Mouse (Mus musculus): ENCODE measurements around the gene S1pr3. TPM values are rescaled to one million over a fixed set of nuclear protein-coding genes. Genes with fewer than 3 reads are reported as not detected.

The S1pr3 gene
- polyA plus RNA-seq, 1 experiment from 2014 or later, result 50.4 TPM

GRCm38 (mm10) chr13:51387908-51388307 lies 20.5 kb upstream of the S1pr3 start:
- no peaks in the 10 kb centered on the region for H3K36me3 ChIP-seq (replicated peaks)
- no peaks in the 10 kb centered on the region for H3K27me3 ChIP-seq (ENCODE audit: poor library complexity, severe bottlenecking)
- 0 out of 2 replicates have a peak, but pooled peaks cover 3% of the 10 kb centered on the region for H3K9me3 ChIP-seq
- H3K4me3 ChIP-seq, result no peak overlapping the region
- 74% methylated on average over 4 of the region's 4 CpGs for WGBS
- H3K27ac ChIP-seq, result no peak overlapping the region
- H3K4me1 ChIP-seq, result peaks cover 41% of the 10 kb centered on the region
- DNase-seq (ENCODE audit: extremely low spot score, low spot score), result no peak

GRCm38 (mm10) chr13:51390398-51390797 lies 18.0 kb upstream of the S1pr3 start:
- no peak overlapping the region for H3K4me3 ChIP-seq
- H3K27me3 ChIP-seq (ENCODE audit: poor library complexity, severe bottlenecking), result no peaks in the 10 kb centered on the region
- DNase-seq (ENCODE audit: extremely low spot score, low spot score), result no peak
- H3K36me3 ChIP-seq (replicated peaks), result peaks cover 4% of the 10 kb centered on the region; the same call in 1 of the 2 replicates
- peak overlapping the region; percentile 71 for H3K27ac ChIP-seq
- WGBS, result 73% methylated on average over 4 of the region's 4 CpGs
- H3K9me3 ChIP-seq, result peaks cover 8% of the 10 kb centered on the region
- H3K4me1 ChIP-seq, result peaks cover 41% of the 10 kb centered on the region

GRCm38 (mm10) chr13:51391359-51391916 lies 17.0 kb upstream of the S1pr3 start:
- H3K4me3 ChIP-seq, result no peak overlapping the region
- peaks cover 38% of the 10 kb centered on the region for H3K4me1 ChIP-seq
- no peaks in the 10 kb centered on the region for H3K27me3 ChIP-seq (ENCODE audit: poor library complexity, severe bottlenecking)
- no peak for DNase-seq (ENCODE audit: extremely low spot score, low spot score)
- H3K27ac ChIP-seq, result peak overlapping the region; percentile 59; the same call in 1 of the 2 replicates
- peaks cover 5% of the 10 kb centered on the region; the same call in 1 of the 2 replicates for H3K36me3 ChIP-seq (replicated peaks)
- H3K9me3 ChIP-seq, result peaks cover 11% of the 10 kb centered on the region
- 91% methylated on average over 6 of the region's 6 CpGs for WGBS

- Histone ChIP-seq H3K4me1 (peaks cover 38% of the 10 kb centered on the region), H3K27me3 (ENCODE audit: poor library complexity, severe bottlenecking) (no peaks in the 10 kb centered on the region), H3K9me3 (peaks cover 11% of the 10 kb centered on the region), H3K27ac (no peak overlapping the region), H3K4me3 (no peak overlapping the region), H3K36me3 (replicated peaks) (peaks cover 5% of the 10 kb centered on the region; the same call in 1 of the 2 replicates)
- WGBS, result no CpG with 5 or more reads among the region's 1 CpGs
- DNase-seq (ENCODE audit: extremely low spot score, low spot score), result no peak
Observed at GRCm38 (mm10) chr13:51392256-51392655, 16.2 kb upstream of the S1pr3 start.

- H3K27ac ChIP-seq, result no peak overlapping the region
- no peak for DNase-seq (ENCODE audit: extremely low spot score, low spot score)
- H3K4me1 ChIP-seq, result peaks cover 16% of the 10 kb centered on the region
- H3K9me3 ChIP-seq, result peaks cover 11% of the 10 kb centered on the region
- 84% methylated on average over 6 of the region's 6 CpGs for WGBS
- H3K36me3 ChIP-seq (replicated peaks), result peaks cover 5% of the 10 kb centered on the region; the same call in 1 of the 2 replicates
- H3K4me3 ChIP-seq, result no peak overlapping the region
- H3K27me3 ChIP-seq (ENCODE audit: poor library complexity, severe bottlenecking), result peaks cover 5% of the 10 kb centered on the region; the same call in 1 of the 2 replicates
Observed at GRCm38 (mm10) chr13:51397861-51398260, 10.6 kb upstream of the S1pr3 start.

- H3K36me3 ChIP-seq (replicated peaks), result peaks cover 5% of the 10 kb centered on the region; the same call in 1 of the 2 replicates
- DNase-seq (ENCODE audit: extremely low spot score, low spot score), result no peak
- H3K27me3 ChIP-seq (ENCODE audit: poor library complexity, severe bottlenecking), result peaks cover 5% of the 10 kb centered on the region; the same call in 1 of the 2 replicates
- 90% methylated on average over 3 of the region's 3 CpGs for WGBS
- no peak overlapping the region for H3K4me3 ChIP-seq
- peaks cover 16% of the 10 kb centered on the region for H3K4me1 ChIP-seq
- H3K27ac ChIP-seq, result no peak overlapping the region
- H3K9me3 ChIP-seq, result peaks cover 11% of the 10 kb centered on the region
Observed at GRCm38 (mm10) chr13:51399562-51399961, 8.9 kb upstream of the S1pr3 start.

GRCm38 (mm10) chr13:51400186-51400719 lies 8.2 kb upstream of the S1pr3 start:
- Histone ChIP-seq H3K4me1 (peaks cover 16% of the 10 kb centered on the region), H3K27me3 (ENCODE audit: poor library complexity, severe bottlenecking) (peaks cover 5% of the 10 kb centered on the region; the same call in 1 of the 2 replicates), H3K36me3 (replicated peaks) (peaks cover 3% of the 10 kb centered on the region; the same call in 1 of the 2 replicates), H3K27ac (peak overlapping the region; percentile 81), H3K4me3 (peak overlapping the region; percentile 50), H3K9me3 (peaks cover 4% of the 10 kb centered on the region)
- 39% methylated on average over 14 of the region's 14 CpGs for WGBS
- no peak for DNase-seq (ENCODE audit: extremely low spot score, low spot score)

- peak; percentile 56 for DNase-seq (ENCODE audit: extremely low spot score, low spot score)
- 13% methylated on average over 20 of the region's 20 CpGs for WGBS
- no peaks in the 10 kb centered on the region for H3K9me3 ChIP-seq
- peaks cover 5% of the 10 kb centered on the region; the same call in 1 of the 2 replicates for H3K27me3 ChIP-seq (ENCODE audit: poor library complexity, severe bottlenecking)
- H3K4me1 ChIP-seq, result peaks cover 16% of the 10 kb centered on the region
- H3K36me3 ChIP-seq (replicated peaks), result no peaks in the 10 kb centered on the region
- H3K27ac ChIP-seq, result peak overlapping the region; percentile 81
- H3K4me3 ChIP-seq, result peak overlapping the region; percentile 50
Observed at GRCm38 (mm10) chr13:51400736-51401501, 7.5 kb upstream of the S1pr3 start.

- Histone ChIP-seq H3K9me3 (no peaks in the 10 kb centered on the region), H3K4me3 (no peak overlapping the region), H3K27me3 (ENCODE audit: poor library complexity, severe bottlenecking) (peaks cover 27% of the 10 kb centered on the region), H3K27ac (no peak overlapping the region), H3K4me1 (peaks cover 50% of the 10 kb centered on the region), H3K36me3 (replicated peaks) (no peaks in the 10 kb centered on the region)
- no peak for DNase-seq (ENCODE audit: extremely low spot score, low spot score)
- WGBS, result 89% methylated on average over 4 of the region's 4 CpGs
Observed at GRCm38 (mm10) chr13:51404566-51404965, 3.9 kb upstream of the S1pr3 start.

DNA sequence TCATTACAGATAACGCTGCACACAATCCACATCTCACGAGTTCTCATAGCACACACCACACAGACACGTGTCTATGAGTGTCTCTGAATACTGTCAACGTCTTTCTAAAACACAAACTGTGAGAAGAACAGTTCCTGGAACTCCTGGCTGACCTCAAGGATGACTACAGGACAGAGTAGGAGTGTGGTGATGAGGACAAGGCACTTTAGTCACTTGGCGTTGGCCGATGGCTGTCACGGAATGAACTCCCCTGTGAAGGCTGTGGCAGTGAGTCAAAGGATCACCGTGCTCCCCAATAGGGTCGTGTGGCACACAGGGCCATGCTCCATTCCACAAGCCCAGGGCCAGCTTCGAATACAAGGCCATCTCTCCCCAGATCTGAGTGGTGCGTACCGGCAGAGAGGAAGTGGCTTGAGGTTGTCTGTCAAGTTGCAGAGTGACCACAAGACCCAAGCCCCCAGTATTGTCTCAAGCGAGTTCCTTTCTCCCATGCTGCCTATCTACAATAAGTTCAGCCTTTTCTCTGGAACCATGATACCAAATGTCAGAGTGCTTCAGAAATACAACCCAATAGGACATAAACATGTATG lies 2.6 kb upstream of the S1pr3 start:
- Histone ChIP-seq H3K27me3 (ENCODE audit: poor library complexity, severe bottlenecking) (peaks cover 32% of the 10 kb centered on the region), H3K9me3 (no peaks in the 10 kb centered on the region), H3K27ac (no peak overlapping the region), H3K4me3 (no peak overlapping the region), H3K36me3 (replicated peaks) (no peaks in the 10 kb centered on the region), H3K4me1 (peaks cover 51% of the 10 kb centered on the region)
- no peak for DNase-seq (ENCODE audit: extremely low spot score, low spot score)
- 92% methylated on average over 13 of the region's 13 CpGs for WGBS

- WGBS, result 24% methylated on average over 13 of the region's 13 CpGs
- H3K4me3 ChIP-seq, result peak overlapping the region; percentile 64
- peak overlapping the region; percentile 83 for H3K27ac ChIP-seq
- no peaks in the 10 kb centered on the region for H3K36me3 ChIP-seq (replicated peaks)
- DNase-seq (ENCODE audit: extremely low spot score, low spot score), result no peak
- peaks cover 32% of the 10 kb centered on the region for H3K27me3 ChIP-seq (ENCODE audit: poor library complexity, severe bottlenecking)
- H3K9me3 ChIP-seq, result no peaks in the 10 kb centered on the region
- H3K4me1 ChIP-seq, result peaks cover 60% of the 10 kb centered on the region
Observed at GRCm38 (mm10) chr13:51407541-51408217, 760 bp upstream of the S1pr3 start.

DNA sequence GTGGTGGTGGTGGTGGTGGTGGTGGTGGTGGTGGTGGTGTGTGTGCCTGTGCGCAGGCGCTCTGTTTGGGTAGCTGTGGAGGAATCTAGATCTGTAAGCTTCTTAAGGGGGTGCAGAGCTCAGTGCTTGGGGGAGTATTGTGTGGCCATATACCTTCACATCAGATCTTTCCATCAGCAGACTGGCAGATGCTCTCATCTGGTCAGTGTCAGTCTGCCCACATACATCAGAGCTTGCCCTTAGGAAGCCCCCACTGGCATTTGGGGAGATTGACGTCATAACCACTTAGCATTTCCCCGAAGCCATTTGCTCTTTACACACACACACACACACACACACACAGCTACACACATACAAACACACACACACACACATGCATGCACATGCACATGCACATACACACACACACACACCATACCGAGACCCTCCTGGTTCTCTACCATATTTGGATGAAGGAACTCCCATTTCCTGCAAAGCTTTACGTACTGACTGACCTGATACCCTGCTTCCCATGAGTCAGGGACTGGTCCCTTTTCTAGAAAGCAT lies 1.6 kb downstream of the S1pr3 start:
- 83% methylated on average over 6 of the region's 6 CpGs for WGBS
- peaks cover 7% of the 10 kb centered on the region for H3K9me3 ChIP-seq
- H3K4me1 ChIP-seq, result peaks cover 70% of the 10 kb centered on the region
- H3K27me3 ChIP-seq (ENCODE audit: poor library complexity, severe bottlenecking), result peaks cover 32% of the 10 kb centered on the region
- peak overlapping the region; percentile 64 for H3K4me3 ChIP-seq
- H3K36me3 ChIP-seq (replicated peaks), result peaks cover 22% of the 10 kb centered on the region
- H3K27ac ChIP-seq, result peak overlapping the region; percentile 83
- peak; percentile 12 for DNase-seq (ENCODE audit: extremely low spot score, low spot score)
